Mouse (Mus musculus) left cerebral cortex, postnatal 10 days (tissue): Measurements from ENCODE around the gene Robo1. TPM values are rescaled to one million over a fixed set of nuclear protein-coding genes. Genes with fewer than 3 reads are reported as not detected.

Experiments used
- DNase-seq, 2 experiments: peaks; one replicate each; pipeline ENCODE4 v3.0.0; 2021 to 2022; ENCODE audit warnings: low spot score in 2 of 2, mixed read lengths in 1 of 2; ENCODE audit errors: extremely low spot score in 1 of 2
- intact Hi-C: fragments of 180-260 bp; cut with DNase I; formaldehyde crosslinking; loops from one replicate; pipeline ENCODE4 v1.15.1; 2025
- total RNA-seq, 2 experiments: library from RNA; stranded (reverse); gene quantifications; 2 replicates each; pipeline ENCODE4 v1.2.3; 2021

The Robo1 gene
- total RNA-seq, 2 experiments from 2014 or later = 96.8 to 101 TPM

- DNase-seq = no peak
- intact Hi-C loops = loop anchor here (5.0 kb wide), 1 partner anchor 1414 kb away; the partner anchor contains the start of gene Robo2
Measured at GRCm38 (mm10) chr16:72998677-72999076, 690.6 kb downstream of the Robo1 start.

- intact Hi-C loops = no loop called here
- DNase-seq = no peak
Measured at GRCm38 (mm10) chr16:73002685-73003084, 694.6 kb downstream of the Robo1 start.

GRCm38 (mm10) chr16:73004601-73005000, 696.5 kb downstream of the Robo1 start:
- DNase-seq = no peak
- intact Hi-C loops = no loop called here

- intact Hi-C loops = no loop called here
- DNase-seq = no peak
Measured at GRCm38 (mm10) chr16:73005831-73006230, 697.7 kb downstream of the Robo1 start.

GRCm38 (mm10) chr16:73007434-73007833, 699.3 kb downstream of the Robo1 start:
- DNase-seq = no peak
- intact Hi-C loops = no loop called here

GRCm38 (mm10) chr16:73011313-73011712, 703.2 kb downstream of the Robo1 start:
- no peak for DNase-seq

GRCm38 (mm10) chr16:73012926-73013325, 704.8 kb downstream of the Robo1 start:
- DNase-seq = no peak
- intact Hi-C loops = no loop called here

More at GRCm38 (mm10) chr16:73011313-73011712, 703.2 kb downstream of the Robo1 start:
- intact Hi-C loops = no loop called here

- no peak for DNase-seq
- intact Hi-C loops = no loop called here
Measured at GRCm38 (mm10) chr16:73014544-73014943, 706.4 kb downstream of the Robo1 start.

GRCm38 (mm10) chr16:73015976-73016375, 707.9 kb downstream of the Robo1 start:
- DNase-seq = no peak
- intact Hi-C loops = no loop called here

- intact Hi-C loops = no loop called here
- DNase-seq = no peak
Measured at GRCm38 (mm10) chr16:73016801-73017200, 708.7 kb downstream of the Robo1 start.

- no peak for DNase-seq
- intact Hi-C loops = no loop called here
Measured at GRCm38 (mm10) chr16:73024326-73024725, 716.2 kb downstream of the Robo1 start.

- DNase-seq = no peak
- intact Hi-C loops = no loop called here
Measured at GRCm38 (mm10) chr16:73027692-73028091, 719.6 kb downstream of the Robo1 start.

GRCm38 (mm10) chr16:73030999-73031398, 722.9 kb downstream of the Robo1 start:
- intact Hi-C loops = no loop called here
- no peak for DNase-seq

GRCm38 (mm10) chr16:73035210-73035985, 727.3 kb downstream of the Robo1 start:
- intact Hi-C loops = no loop called here
- DNase-seq = no peak

- no peak for DNase-seq
- intact Hi-C loops = no loop called here
Measured at GRCm38 (mm10) chr16:73038552-73038951, 730.4 kb downstream of the Robo1 start.

- no peak for DNase-seq
- intact Hi-C loops = no loop called here
Measured at GRCm38 (mm10) chr16:73062461-73062860, 754.4 kb downstream of the Robo1 start.

GRCm38 (mm10) chr16:73067782-73068181, 759.7 kb downstream of the Robo1 start:
- DNase-seq = no peak
- intact Hi-C loops = no loop called here

- intact Hi-C loops = no loop called here
- DNase-seq = no peak
Measured at GRCm38 (mm10) chr16:73072047-73072446, 763.9 kb downstream of the Robo1 start.

GRCm38 (mm10) chr16:73072883-73073282, 764.8 kb downstream of the Robo1 start:
- intact Hi-C loops = no loop called here
- DNase-seq = no peak

GRCm38 (mm10) chr16:73082420-73082819, 774.3 kb downstream of the Robo1 start:
- intact Hi-C loops = no loop called here
- DNase-seq = no peak

GRCm38 (mm10) chr16:73083077-73083476, 775.0 kb downstream of the Robo1 start:
- intact Hi-C loops = no loop called here
- no peak for DNase-seq
